Mouse (Mus musculus) adrenal gland, adult 18-20 months (tissue): ENCODE data around the gene Sucla2. TPM values are rescaled to one million over a fixed set of nuclear protein-coding genes. Genes with fewer than 3 reads are reported as not detected.
A peak's percentile ranks its signal among the peaks of the same experiment; 100 is the strongest.
"Not testable (repeated sequence)": the region's sequence is repeated elsewhere in the genome, so short reads cannot be mapped to it uniquely, and the experiment has no call there.

Source experiments
- DNase-seq, 2 experiments: peaks; one replicate each; pipeline ENCODE4 v3.0.0; 2021 to 2022; ENCODE audit warnings: low spot score in 2 of 2
- total RNA-seq, 2 experiments: library from RNA; stranded (reverse); gene quantifications; 1 replicate in 1 of 2; 2 replicates in 1 of 2; pipeline ENCODE4 v1.2.3; 2021

The Sucla2 gene
- total RNA-seq, 2 experiments from 2014 or later = 316 to 519 TPM

GRCm38 (mm10) chr14:73607732-73608131 lies 82.6 kb downstream of the Sucla2 start:
- DNase-seq = peak in 1 of 2 experiments; percentile 30

DNA sequence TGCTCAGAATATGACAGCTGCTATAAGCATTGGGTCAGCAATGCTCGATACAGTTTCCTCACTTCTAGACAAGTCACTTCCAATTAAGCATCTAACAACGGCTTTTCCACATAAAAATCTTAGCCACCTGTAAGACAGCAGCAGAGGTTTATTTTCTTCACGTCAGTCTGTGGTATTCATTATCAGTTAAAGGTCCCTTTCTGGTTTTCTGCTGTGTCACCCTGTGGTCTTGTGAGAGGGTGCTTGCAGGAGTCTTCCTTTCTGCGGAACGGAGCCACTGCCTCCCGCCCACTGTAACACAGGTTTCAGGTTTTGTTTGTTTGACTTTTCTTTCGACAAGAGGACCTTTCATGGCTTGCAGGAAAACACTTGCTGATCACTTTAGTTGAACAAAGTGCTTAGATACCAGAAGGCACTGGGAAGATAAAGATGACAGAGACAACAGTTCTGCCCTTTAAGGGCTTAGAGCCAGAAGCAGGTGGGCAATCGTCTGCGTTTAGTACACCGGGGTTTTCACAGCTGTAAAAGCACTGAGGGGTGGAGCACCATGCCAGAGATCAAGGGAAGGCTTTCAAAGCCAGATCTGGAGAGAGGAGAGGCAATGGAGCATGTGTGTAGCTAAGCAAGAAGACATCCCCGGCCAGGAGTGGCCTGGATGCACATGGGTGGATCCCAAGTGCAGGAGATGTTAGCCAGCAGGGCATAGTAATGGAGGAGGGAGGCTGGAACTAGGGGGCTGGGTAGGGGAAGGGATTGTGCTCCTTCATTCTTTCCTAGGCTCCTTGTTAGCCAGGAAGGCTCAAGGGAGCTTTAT lies 83.8 kb downstream of the Sucla2 start:
- no peak for DNase-seq

DNA sequence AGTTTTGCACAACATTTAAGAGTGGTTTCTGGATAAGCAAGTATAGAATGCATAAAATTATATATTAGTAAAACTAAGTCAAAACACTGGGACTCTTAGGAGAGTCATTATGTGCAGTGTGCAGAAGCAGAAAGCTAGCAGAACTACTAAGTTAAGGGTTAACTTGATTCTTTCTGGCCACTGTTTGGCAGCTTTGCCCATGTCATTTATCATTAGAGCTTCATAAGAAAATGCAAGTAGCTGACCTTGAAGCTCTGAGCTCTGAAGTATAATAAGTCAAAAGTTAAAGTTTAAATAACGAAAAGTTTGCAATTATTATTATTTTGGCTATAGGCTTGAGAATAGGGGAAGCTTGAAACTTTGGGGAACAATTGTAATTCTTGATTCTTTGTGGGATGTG lies 89.8 kb downstream of the Sucla2 start:
- DNase-seq = not testable (repeated sequence)

GRCm38 (mm10) chr14:73620880-73621279 lies 95.8 kb downstream of the Sucla2 start:
- DNase-seq = no peak

DNA sequence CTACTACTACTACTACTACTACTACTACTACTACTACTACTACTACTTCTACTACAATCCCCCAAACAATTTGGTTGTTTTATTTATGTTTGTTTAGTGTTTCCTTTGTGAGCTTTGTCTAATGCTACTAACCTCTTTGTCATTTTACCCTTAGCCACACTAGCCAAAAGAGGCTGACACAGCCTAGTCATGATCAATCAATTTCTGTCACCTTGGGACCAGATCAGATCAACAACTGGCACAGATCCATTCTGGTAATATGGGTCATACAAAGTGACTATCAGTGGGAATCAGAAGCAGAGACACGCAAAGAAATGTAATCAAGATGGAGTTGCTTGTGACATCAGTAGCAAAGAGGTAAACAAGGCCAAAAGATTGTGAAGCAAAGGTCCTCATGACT lies 97.9 kb downstream of the Sucla2 start:
- no peak for DNase-seq

- DNase-seq = no peak
Measured at GRCm38 (mm10) chr14:73625469-73625868, 100.3 kb downstream of the Sucla2 start.

DNA sequence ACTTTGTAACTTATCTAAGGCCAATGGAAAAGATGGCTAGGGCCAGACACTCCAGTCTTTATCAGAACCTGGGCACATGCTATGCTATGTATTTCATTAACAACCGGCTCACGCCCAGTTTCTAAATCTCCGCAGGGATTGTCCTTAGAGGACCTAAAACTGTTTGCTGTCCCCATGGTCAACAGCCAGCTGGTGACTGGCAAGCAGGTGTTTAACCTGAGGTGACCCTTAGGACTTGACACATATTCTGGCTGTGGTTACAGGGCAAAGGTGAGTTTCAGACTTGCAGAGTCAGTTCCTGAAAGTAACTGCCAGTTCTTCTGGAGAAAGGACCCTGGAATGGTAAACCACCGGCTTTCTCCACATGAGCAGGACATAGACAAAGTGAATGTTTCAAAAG lies 106.4 kb downstream of the Sucla2 start:
- DNase-seq = no peak

DNA sequence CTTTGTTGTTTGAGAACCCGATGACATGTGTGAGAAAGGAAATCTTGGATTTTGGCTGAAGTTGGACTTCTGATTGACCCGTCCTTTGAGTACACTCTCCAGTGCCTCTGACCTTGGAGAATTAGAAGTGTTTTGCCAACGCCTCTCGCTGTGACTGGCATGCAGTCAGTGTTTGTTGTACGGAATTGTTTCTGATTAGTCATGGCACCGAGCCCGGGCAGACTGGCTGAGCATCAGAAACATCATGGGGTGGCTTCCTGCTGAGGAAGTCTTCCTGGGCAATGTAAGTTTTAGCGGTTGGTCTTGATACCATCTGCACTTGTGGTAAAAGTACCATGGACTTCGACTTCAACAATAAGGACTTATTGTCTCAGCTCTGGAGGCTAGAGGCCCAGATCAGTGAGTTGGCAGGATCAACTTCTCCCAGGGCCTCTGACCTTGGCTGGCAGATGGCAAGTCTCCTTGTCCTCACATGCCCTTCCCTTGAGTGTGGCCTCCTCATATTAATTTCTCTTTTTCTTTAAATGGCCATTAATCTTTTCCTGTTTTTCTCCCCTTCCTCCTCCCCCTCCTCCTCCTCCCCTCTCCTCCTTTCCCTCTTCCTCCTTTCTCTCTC lies 107.6 kb downstream of the Sucla2 start:
- DNase-seq = peak in 1 of 2 experiments; percentile 17

GRCm38 (mm10) chr14:73634356-73634755 lies 109.2 kb downstream of the Sucla2 start:
- no peak for DNase-seq

DNA sequence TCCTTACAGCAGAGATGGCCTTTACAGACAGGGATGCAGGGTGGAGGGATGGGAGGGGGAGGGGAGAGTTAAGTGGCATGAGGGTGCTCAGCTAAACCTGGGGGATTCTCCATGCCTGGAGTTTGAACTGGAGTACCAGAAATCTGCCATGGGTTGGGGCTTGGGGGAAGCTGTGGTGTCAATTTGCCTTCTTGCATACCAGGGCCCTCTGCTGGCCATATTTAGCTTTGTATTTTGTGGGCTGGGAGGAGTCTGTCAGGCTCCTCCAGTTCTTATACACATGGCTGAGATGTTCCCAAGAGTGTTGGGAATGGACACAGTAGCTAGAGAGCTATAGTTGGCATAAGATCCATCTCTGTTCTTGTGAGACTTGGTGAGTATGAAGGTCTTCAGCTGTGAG lies 112.3 kb downstream of the Sucla2 start:
- DNase-seq = peak in 1 of 2 experiments; percentile 15

Other genes with a start within 250 kb of the Sucla2 start
- 10 to 100 TPM; 19.0 to 31.7 TPM for gene Rb1, start 199.5 kb upstream of the Sucla2 start, total RNA-seq
- 1,000 to 10,000 TPM; 1,124 to 1,128 TPM for gene Itm2b, start 140.0 kb upstream of the Sucla2 start, total RNA-seq
- gene Med4, start 15.3 kb upstream of the Sucla2 start, total RNA-seq = 10 to 100 TPM; 22.0 to 22.8 TPM
- gene Nudt15, start 22.9 kb downstream of the Sucla2 start, total RNA-seq = 1 to 10 TPM; 7.0 to 7.4 TPM
- not detected for gene Gm21750, start 135.9 kb downstream of the Sucla2 start, total RNA-seq